Mouse (Mus musculus): Measurements from ENCODE around the gene Pik3r1. TPM values are rescaled to one million over a fixed set of nuclear protein-coding genes. Genes with fewer than 3 reads are reported as not detected.
A peak's percentile ranks its signal among the peaks of the same experiment; 100 is the strongest.

Gene Pik3r1
- total RNA-seq, 1 experiment from 2014 or later: 284 TPM

- ATAC-seq (replicated peaks; ENCODE audit: insufficient number of reproducible peaks, low FRiP score, low TSS enrichment, poor library complexity, severe bottlenecking): peak; percentile 75
Observed at GRCm38 (mm10) chr13:101719312-101719870, 48.6 kb downstream of the Pik3r1 start.

DNA sequence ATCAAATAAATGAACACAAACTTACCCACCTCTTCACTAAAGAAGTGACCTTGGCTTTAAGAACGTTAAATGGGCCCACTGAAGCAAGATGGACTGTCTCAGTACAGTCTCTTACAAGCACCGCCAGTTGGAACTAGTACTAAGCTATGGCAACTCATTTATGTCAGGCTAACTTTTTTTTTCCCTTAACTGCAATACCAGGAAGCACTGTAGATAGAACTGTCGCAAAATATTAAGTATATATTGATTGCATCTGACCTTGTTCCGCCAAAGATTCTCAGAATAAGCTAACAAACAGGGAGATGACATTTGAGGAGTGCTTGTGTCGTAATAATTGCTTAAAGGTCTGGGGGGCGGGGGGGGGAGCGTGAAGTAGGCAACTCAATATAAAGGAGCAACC, 49.3 kb downstream of the Pik3r1 start:
- ATAC-seq (replicated peaks; ENCODE audit: insufficient number of reproducible peaks, low FRiP score, low TSS enrichment, poor library complexity, severe bottlenecking): no peak

DNA sequence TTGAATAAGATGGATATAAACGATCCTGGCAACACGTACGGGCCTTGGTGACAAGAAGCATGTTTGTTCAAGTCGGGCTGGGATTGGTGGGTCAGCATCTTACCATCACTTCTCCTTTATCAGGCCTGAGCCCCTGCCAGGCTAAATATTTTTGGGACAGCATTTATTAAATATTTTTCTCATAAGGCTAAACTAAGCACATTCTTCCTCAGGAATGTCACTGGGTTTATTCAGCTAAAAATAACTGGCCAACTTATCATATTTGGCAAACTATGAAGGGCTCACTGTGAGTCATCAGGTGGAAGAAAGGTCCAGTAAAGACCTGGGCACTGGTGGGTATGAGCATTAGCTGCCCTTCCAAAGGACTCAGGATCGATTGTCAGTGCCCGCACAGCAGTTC, 50.2 kb downstream of the Pik3r1 start:
- no peak for ATAC-seq (replicated peaks; ENCODE audit: insufficient number of reproducible peaks, low FRiP score, low TSS enrichment, poor library complexity, severe bottlenecking)

GRCm38 (mm10) chr13:101713429-101714088, 54.5 kb downstream of the Pik3r1 start:
- no peak for ATAC-seq (replicated peaks; ENCODE audit: insufficient number of reproducible peaks, low FRiP score, low TSS enrichment, poor library complexity, severe bottlenecking)

DNA sequence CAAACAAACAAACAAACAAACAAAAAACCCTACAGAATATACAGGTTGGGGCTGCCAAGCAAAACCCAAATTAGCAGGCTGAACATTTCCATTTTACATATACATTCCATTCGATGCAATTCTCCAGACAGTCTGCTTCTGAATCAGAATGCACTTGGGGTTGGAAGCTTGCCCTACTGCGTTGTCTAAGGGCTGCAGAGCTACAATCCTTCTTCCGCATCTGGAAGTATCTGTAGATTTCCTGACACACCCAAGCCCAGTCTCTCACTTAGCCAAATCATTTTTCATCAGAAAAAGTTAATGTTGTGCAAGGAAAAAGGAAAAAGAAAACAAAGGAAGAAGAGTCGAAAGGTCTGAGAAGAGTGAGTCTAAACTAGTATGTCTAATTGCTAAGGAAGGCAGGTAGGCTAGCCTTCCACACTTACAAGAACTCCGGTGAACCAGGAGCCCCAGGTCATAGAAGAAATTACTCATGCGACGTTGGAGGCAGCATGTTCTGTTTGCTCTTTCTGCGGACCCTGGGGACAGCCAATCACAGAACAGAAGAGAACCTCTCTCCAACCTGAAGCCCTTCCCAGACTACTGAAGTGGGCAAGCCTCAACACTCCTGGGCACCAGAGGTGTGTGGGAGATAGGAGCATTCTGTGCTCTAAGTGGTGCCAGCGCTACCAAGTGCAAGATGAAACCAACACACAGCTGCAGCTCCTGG, 55.1 kb downstream of the Pik3r1 start:
- no peak for ATAC-seq (replicated peaks; ENCODE audit: insufficient number of reproducible peaks, low FRiP score, low TSS enrichment, poor library complexity, severe bottlenecking)

- ATAC-seq (replicated peaks; ENCODE audit: insufficient number of reproducible peaks, low FRiP score, low TSS enrichment, poor library complexity, severe bottlenecking): 0 out of 2 replicates have a peak, but pooled peaks have one; percentile 20
Observed at GRCm38 (mm10) chr13:101712099-101712498, 55.9 kb downstream of the Pik3r1 start.

GRCm38 (mm10) chr13:101711301-101711700, 56.7 kb downstream of the Pik3r1 start:
- ATAC-seq (replicated peaks; ENCODE audit: insufficient number of reproducible peaks, low FRiP score, low TSS enrichment, poor library complexity, severe bottlenecking): no peak

GRCm38 (mm10) chr13:101709788-101710187, 58.2 kb downstream of the Pik3r1 start:
- no peak for ATAC-seq (replicated peaks; ENCODE audit: insufficient number of reproducible peaks, low FRiP score, low TSS enrichment, poor library complexity, severe bottlenecking)

GRCm38 (mm10) chr13:101707226-101707625, 60.8 kb downstream of the Pik3r1 start:
- ATAC-seq (replicated peaks; ENCODE audit: insufficient number of reproducible peaks, low FRiP score, low TSS enrichment, poor library complexity, severe bottlenecking): no peak

DNA sequence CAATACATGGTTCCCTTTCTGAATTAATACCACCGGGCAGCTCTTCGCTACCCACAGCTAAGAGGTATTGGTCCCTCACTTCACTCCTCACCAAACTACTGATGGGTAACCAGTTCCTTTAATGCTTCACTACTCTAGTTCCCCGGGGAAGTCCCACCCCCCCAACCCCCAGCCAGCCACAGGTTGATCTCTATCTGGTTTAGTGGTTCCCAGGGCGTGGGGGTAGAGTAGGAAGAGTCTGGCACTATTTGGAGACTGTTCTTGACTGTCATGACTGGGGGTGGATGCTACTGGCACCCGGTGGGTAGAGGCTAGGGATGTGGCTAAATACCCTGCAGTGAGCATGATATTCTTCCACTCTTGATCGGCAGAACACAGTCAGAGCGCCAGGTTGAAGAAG, 61.6 kb downstream of the Pik3r1 start:
- ATAC-seq (replicated peaks; ENCODE audit: insufficient number of reproducible peaks, low FRiP score, low TSS enrichment, poor library complexity, severe bottlenecking): 0 out of 2 replicates have a peak, but pooled peaks have one; percentile 18

DNA sequence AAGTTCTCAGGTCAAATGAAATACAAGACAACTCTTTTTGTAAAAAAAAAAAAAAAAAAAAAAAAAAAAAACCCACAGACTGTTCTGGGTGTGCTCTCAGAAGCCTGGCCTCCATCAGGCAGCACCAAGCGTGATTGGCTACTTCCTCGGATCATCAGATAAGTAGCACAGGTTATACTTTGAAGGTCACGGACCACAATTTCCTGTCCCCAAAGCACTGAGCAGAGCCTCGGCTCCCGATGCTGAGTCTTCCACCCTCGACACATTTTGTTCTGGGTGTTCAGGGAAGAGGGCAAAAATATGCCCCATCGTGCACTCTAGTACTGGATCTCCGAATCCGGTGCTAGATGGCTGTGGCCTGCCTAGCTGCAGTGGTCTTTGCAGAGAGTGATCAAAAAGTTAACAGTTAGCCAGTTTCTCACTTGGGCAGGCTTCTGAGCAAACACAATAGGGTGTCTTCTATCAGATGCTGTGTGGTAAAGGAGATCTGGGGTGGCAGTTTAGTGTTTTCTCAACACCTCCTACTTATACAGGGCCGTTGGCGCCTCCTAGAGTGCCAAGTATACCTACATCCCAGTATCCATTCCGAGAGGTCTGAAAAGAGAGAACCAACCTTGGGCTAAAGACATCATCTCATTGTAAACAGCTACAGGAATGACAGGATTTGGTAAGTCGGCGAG, 65.8 kb downstream of the Pik3r1 start:
- ATAC-seq (replicated peaks; ENCODE audit: insufficient number of reproducible peaks, low FRiP score, low TSS enrichment, poor library complexity, severe bottlenecking): peak; percentile 57

DNA sequence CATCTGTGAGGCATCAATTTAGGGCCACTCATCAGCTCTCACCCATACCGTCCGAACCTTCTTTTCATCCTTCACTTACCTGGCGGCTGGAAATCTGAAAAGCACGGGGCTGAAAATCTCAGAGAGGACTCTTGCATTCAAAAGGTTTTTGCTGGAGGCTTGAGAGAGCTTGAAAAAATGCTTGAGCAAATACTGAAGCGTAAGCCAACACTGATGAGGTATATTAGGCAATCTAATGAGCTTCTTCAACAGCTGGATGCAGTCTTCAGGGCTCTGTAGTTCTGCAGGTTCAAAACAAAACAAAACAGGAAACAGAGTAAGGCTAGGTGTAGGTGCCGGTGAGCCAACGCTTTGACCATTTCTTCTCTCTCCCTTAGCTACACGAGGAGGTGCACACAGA, 66.4 kb downstream of the Pik3r1 start:
- no peak for ATAC-seq (replicated peaks; ENCODE audit: insufficient number of reproducible peaks, low FRiP score, low TSS enrichment, poor library complexity, severe bottlenecking)

DNA sequence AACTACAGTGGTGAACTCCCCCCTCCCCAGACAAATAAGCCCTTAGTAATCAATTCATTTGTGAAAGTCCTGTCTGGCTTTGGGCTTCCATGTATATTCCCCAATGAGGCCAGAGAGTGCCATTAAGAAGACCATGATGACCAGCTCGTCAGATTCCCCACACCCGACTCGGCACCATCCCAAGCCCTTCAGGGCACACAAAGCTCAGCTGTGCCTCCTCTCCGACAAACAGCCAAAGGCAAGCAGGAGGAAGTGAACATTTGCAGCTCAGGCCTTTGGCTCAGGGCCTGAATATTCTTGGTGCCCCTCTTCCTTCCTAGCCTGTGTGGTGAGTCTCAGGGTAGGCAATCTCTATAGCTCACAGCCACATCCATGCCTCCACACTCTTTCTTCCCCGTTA, 68.3 kb downstream of the Pik3r1 start:
- no peak for ATAC-seq (replicated peaks; ENCODE audit: insufficient number of reproducible peaks, low FRiP score, low TSS enrichment, poor library complexity, severe bottlenecking)

DNA sequence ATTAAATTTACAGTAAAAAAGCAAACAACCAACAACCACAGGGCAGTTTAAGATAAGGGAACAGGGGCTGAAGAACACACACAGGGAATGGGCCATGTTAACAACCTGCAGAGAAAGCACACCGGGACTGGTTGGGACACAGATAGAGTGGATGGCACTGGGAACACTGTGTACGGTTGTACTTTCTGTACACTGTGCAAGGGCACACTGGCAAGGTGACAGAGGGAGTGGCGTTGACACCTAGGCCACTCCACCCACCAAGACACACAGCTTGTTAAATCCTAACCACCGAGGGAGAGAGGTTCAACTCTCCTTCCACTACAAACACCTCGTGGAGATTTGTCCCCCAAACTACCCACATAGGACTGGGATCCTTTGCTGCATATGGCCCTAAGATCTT, 70.1 kb downstream of the Pik3r1 start:
- ATAC-seq (replicated peaks; ENCODE audit: insufficient number of reproducible peaks, low FRiP score, low TSS enrichment, poor library complexity, severe bottlenecking): no peak

DNA sequence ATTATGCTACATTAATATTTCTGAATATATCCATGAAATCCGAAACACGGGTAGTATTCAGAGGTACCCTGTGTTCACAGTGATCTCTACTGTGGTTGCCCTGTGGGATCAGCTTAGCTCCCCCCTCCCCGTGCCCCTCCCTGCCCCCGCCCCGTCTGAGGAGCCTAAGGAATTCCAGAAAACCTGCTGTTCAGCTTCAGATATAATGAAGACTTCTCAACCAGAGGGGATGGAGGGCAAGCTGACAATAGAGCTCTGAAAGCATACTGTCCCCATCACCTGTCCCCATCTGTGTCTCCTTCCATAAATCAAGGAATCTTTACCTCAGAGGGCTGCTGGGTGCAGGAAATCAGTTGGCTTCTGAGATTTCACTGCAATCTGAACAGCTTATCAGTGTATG, 70.6 kb downstream of the Pik3r1 start:
- no peak for ATAC-seq (replicated peaks; ENCODE audit: insufficient number of reproducible peaks, low FRiP score, low TSS enrichment, poor library complexity, severe bottlenecking)

DNA sequence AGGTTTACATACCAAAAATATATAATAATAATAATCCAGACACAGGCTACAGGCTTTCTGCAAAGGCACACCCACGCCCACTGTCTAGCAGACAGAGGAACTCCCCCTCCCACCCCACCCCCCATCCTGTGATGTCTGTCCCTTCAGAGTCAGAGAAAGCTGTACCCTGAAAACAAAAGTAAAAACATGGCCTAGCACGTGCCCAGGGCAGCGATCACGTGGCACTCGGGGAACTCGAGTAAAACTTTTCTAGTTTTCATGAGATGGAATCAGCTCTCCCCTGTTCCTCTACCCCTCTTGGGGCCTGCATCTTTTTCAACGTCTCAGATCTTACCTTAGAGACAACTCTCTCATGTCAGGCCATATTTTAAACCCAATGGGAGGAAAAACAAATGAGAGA, 71.2 kb downstream of the Pik3r1 start:
- no peak for ATAC-seq (replicated peaks; ENCODE audit: insufficient number of reproducible peaks, low FRiP score, low TSS enrichment, poor library complexity, severe bottlenecking)

DNA sequence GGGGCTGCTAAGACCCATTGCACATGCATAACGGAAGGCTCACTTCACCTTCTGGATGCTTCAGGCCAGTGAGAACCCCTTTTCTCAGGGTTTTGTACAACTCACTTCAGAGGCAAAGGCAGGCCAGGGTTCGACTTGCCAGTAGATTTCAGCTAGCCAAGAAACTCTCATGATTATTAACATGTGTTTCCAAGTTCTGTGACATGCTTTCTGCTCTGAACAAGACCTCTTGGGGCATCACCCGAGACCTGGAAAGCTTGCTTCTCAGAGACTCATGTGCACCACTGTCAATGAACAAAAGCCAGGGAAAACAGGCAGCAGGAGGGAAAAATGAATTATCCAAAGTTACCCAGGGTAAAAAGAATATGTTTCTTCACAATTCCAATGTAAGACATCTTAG, 71.7 kb downstream of the Pik3r1 start:
- ATAC-seq (replicated peaks; ENCODE audit: insufficient number of reproducible peaks, low FRiP score, low TSS enrichment, poor library complexity, severe bottlenecking): no peak

DNA sequence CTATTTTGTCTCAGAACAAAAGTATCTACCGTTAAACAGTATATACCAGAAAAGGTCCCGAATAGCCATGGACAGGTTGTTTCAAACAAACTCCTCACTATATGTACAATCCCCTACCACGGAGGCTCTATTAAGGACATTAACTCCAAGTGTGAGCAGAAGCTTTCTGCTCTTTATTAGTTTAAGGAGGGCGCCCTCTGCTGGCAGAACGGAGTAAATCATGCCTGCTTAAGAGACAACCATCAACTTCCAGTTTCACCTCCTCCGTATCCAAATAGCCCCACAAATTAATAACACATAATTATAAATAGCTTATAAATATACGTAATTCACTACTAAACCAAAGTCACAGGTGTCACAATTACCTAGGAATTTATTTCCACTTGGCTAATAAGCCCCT, 72.1 kb downstream of the Pik3r1 start:
- peak; percentile 59 for ATAC-seq (replicated peaks; ENCODE audit: insufficient number of reproducible peaks, low FRiP score, low TSS enrichment, poor library complexity, severe bottlenecking)

- ATAC-seq (replicated peaks; ENCODE audit: insufficient number of reproducible peaks, low FRiP score, low TSS enrichment, poor library complexity, severe bottlenecking): peak; percentile 12
Observed at GRCm38 (mm10) chr13:101694496-101695251, 73.3 kb downstream of the Pik3r1 start.

Data from monocyte, adult 5-6 weeks (primary cell).